Mouse (Mus musculus): ENCODE data around the gene Fam83g.
A peak's percentile ranks its signal among the peaks of the same experiment; 100 is the strongest.
"Not testable (repeated sequence)": the region's sequence is repeated elsewhere in the genome, so short reads cannot be mapped to it uniquely, and the experiment has no call there.

Gene Fam83g

GRCm38 (mm10) chr11:61683907-61684731 is at the start of gene Fam83g:
TSS of gene Fam83g (plus strand) at chr11:61684091.
- DNase-seq (ENCODE audit: low spot score in 2 of 2), result peak; percentile 64 to 71

DNA sequence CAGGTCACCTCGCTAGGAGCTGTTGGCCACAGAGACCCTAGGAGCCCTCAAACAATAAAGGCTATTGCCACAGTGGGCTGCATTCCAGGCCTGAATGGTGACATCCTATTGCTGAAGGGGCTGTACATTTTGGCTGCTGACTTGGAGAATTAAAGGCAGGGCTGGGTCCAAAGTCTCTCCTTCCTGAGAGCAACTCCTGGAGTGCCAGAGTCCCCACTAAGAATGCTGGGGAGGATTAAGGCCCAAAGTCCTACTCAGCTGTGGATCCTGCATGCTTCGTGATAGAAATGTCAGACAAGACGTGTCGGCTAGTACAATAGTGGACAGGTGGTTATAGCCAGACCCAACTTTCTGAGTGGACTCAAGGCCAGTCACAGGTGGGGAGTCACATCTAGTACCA is 47.6 kb upstream of the Fam83g start:
- DNase-seq (ENCODE audit: low spot score in 2 of 2), result not testable (repeated sequence)

GRCm38 (mm10) chr11:61637413-61637812 is 46.5 kb upstream of the Fam83g start:
- DNase-seq (ENCODE audit: low spot score in 2 of 2), result no peak

GRCm38 (mm10) chr11:61637856-61638255 is 46.0 kb upstream of the Fam83g start:
- DNase-seq (ENCODE audit: low spot score in 2 of 2), result no peak

DNA sequence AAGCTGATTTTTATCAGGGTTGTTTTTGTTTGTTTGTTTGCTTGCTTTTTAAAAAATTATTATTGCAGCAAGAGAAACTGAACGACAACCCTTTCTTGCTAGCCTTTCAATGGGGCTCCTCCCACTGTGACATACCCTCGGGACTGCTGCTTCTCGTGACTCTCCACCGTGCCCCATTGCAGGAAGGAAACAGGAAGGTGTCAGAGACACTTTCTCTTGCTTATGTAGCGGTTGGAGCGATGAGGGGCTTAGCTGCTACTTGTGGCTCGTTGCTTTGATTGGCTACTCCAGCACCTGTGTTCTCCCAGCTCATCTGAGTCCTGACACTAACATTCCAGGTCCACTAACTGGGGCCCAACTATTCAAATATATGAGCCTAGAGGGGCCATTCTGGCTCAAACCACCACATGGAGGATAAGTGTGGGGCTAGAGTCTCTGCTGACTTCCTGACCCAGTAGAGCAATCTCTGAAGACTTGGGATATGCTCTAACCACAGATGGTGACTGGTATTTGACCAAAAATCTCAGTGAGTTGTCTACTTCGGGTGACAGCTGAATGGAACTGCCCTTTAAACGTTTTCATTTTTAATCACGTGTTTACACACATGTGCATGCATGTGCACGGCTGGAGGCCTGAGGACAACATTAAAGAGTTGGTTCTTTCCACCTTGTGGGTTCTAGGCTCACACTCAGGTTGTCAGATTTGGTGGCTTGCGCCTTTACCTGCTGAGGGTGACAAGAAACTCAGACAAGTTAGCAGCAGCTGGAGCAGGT is 44.9 kb upstream of the Fam83g start:
- DNase-seq (ENCODE audit: low spot score in 2 of 2), result peak; percentile 82 to 85

DNA sequence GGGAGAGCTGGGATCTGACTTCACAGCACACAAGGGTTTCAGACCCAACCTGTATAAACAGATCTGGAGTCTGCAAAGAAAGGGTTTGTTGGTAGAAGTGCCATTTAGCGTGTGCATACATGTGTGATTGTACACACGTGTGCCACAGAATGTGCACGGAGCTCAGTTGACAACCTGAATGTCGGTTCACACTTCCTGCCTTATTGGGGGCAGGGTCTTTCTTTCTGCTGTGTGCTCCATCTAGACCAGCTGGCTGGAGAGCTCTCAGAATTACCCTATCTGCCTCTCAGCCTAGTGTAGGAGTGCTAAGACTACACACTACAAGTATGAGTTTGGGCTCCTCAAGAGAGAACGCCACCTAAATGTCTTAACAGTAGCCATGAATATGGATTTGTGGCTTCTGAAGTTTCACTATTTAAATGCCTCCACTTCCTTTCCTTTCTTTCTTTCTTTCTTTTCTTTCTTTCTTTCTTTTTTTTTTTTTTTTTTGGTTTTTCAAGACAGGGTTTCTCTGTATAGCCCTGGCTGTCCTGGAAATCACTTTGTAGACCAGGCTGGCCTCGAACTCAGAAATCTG is 44.2 kb upstream of the Fam83g start:
- DNase-seq (ENCODE audit: low spot score in 2 of 2), result no peak

GRCm38 (mm10) chr11:61640585-61640984 is 43.3 kb upstream of the Fam83g start:
- not testable (repeated sequence) for DNase-seq (ENCODE audit: low spot score in 2 of 2)

- DNase-seq (ENCODE audit: low spot score in 2 of 2), result no peak
These were observed 41.8 kb upstream of the Fam83g start for GRCm38 (mm10) chr11:61642106-61642505.

DNA sequence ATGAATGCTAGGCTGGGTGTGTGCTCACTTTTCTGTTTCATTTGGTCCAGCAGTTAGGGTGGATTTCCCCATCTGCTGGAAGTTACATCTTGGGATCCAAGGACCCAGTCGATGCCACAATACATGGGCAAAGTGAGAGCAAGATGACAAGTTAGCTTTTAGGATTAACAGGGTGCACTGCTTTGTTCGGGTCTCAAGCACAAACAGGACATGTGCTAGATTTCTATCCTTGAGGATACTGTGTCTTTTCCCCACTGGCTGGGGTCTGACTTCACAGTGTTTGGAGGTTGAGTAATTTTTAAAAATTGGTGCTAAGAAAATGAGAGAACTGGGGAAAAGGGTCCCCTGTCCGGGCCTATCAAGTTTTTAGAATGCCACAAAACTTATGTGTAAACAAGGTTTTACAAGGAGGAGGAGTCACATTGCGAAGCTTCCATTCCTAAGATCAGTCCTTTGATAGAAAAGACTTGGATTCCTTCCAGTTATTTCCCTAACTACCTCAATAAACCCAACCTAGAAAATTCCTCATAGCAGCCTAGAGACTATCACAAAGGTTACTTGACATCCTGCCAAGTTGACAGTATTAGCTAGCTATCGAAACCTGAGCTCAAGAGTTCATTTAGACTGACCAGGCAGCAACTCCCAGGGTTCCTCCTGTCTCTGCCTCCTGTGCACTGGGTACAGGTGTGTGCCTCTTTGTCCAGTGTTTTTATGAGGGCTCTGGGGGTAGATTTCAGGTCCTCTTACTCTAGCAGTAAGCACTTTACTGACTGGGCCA is 40.5 kb upstream of the Fam83g start:
- DNase-seq (ENCODE audit: low spot score in 2 of 2), result no peak

GRCm38 (mm10) chr11:61644576-61645326 is 39.1 kb upstream of the Fam83g start:
- no peak for DNase-seq (ENCODE audit: low spot score in 2 of 2)

- no peak for DNase-seq (ENCODE audit: low spot score in 2 of 2)
These were observed 38.5 kb upstream of the Fam83g start for GRCm38 (mm10) chr11:61645357-61645857.

DNA sequence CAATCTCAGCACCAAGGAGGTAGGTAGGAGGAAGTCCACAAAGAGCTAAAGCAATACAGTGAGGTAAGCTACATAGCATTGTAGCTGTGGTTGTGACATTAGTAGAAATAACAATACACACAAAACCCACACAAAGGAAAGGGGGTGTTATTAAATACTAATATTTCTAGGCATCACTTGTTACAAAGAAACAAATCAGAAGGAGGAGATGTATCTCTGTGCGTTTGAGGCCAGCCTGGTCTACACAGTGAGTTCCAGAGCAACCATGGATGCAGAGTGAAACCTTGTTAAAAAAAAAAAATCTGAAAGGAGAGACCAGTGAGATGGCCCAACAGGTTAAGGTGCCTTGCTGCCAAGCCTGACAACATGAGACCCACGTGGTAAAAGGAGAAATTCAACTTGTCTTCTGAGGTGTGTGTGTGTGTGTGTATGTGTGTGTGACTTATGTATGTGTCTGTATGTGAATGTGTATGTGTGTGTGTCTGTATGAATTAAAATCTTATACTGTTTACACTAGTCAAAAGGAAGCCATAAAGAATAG is 37.3 kb upstream of the Fam83g start:
- DNase-seq (ENCODE audit: low spot score in 2 of 2), result no peak

- peak; percentile 79 to 86 for DNase-seq (ENCODE audit: low spot score in 2 of 2)
These were observed 36.6 kb upstream of the Fam83g start for GRCm38 (mm10) chr11:61647110-61647910.

DNA sequence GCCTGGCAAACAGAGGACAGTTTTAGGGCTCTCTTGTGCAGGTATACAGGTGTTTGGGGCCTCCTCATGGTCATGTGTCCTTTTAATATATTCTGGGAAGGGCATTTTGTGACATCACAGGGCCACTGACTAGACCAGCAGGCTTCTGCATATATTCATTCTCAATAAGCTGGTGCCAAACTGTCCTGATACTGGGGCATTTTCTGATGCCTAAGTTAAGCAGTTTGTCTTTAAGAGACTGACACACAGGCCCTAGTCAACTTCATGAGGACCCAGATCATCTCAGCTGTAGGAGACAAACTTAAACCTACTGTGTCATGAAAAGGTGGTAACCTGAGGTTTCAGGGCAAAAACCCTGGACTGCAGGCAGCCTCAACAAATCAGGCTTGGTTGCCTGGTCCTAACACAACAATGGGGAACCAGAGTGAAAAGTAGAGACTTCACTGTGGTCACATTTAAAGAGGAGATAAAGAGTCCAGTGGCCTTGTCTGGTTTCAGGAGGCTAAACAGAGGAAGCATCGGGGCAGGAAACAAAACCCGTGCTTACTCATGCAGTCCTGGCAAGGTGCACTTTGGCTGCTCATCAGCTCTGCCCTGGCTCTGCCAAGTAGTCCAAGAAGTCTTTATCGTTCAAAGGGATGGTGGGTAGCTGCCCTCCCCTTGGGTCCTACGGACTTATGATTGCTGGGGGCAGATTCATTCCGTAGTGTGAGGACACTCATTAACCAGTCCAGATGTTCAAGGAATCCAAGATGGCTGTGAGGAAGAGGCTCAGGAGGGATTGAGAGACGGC is 35.7 kb upstream of the Fam83g start:
- DNase-seq (ENCODE audit: low spot score in 2 of 2), result peak; percentile 44 to 50

DNA sequence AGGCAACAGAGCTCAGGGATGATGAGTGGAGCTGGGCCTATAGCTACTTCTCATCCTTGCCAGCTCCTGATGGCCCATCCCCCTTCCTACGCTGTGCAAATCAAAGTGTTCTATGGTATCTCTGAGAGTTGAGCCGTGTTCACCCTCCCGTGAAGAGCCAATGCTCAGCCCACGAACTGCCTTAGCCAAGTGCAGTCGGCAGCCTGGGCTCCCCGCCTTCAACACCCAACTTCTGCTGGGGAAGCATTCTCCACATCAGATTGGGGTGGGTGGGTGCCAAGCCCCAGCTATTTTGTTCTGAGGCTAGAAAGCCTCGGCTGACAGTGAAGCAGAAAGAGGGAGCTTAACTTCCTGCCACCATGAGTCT is 35.2 kb upstream of the Fam83g start:
- peak; percentile 49 to 55 for DNase-seq (ENCODE audit: low spot score in 2 of 2)

- DNase-seq (ENCODE audit: low spot score in 2 of 2), result no peak
These were observed 34.7 kb upstream of the Fam83g start for GRCm38 (mm10) chr11:61649163-61649580.

DNA sequence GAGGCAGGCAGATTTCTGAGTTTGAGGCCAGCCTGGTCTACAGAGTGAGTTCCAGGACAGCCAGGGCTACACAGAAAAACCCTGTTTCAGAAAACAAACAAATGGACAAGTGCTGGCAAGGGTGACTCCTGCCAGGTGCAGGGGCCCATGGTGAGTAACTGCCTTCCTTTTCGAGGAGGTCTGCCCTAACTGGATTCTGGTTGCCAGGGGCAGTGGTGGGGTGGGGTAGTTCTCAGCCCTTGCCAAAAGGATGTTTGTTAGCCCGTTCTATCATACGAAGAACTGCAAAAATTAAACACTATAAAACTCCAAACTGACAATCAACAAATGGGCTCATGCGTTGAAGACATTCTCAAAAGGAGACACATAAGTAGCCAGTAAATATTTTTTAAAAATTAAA is 34.3 kb upstream of the Fam83g start:
- DNase-seq (ENCODE audit: low spot score in 2 of 2), result no peak

- DNase-seq (ENCODE audit: low spot score in 2 of 2), result no peak
These were observed 33.2 kb upstream of the Fam83g start for GRCm38 (mm10) chr11:61650470-61651265.
